Mouse (Mus musculus): ENCODE measurements around the gene Cntrl.

DNA sequence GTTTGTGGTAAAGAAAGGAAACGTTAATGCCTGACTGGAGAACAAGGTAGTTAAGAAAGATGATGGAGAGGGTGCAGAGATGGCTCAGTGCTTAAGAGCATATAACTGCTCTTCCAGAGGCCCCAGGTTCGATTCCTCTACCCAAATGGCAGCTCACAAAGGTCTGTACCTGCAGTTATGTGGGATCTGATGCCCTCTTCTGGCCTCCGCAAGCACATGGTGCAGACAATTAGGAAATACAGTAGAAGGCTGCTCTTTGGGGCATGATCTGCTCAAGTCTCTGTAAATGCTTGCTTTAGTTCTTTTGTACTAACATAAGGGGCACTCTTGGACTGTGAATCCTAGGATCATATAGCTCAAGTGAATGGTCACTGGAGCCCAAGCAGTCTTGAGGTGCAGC lies 580 bp upstream of the Cntrl start:
- TF ChIP-seq CHD2 (IDR thresholded peaks at IDR 0.05; ENCODE audit: low read depth, low read length) (no peak), ZC3H11A (IDR thresholded peaks at IDR 0.05; ENCODE audit: borderline replicate concordance, low read depth, low read length) (0 out of 2 replicates have a peak, but pooled peaks have one; percentile 12), ZNF384 (IDR thresholded peaks at IDR 0.05; ENCODE audit: low read depth, low read length) (no peak), MAFK (IDR thresholded peaks at IDR 0.05; ENCODE audit: insufficient read depth, low read depth, low read length) (no peak), HCFC1 (IDR thresholded peaks at IDR 0.05; ENCODE audit: borderline replicate concordance, insufficient read depth, low read length) (no peak)
